Mouse (Mus musculus) gonadal fat pad, adult 2 months (tissue): ENCODE measurements around the gene Cars2. TPM values are rescaled to one million over a fixed set of nuclear protein-coding genes. Genes with fewer than 3 reads are reported as not detected.
"Not testable (repeated sequence)": the region's sequence is repeated elsewhere in the genome, so short reads cannot be mapped to it uniquely, and the experiment has no call there.

Source experiments
- DNase-seq: peaks from one replicate; pipeline ENCODE4 v3.0.0-alpha.2; 2012; ENCODE audit warnings: low read depth
- polyA plus RNA-seq: library from polyadenylated mRNA; depleted of rRNA; stranded (reverse); fragments of >200 nt; gene quantifications from 2 replicates; pipeline ENCODE4 v1.2.3, GENCODE M21; 2012; rRNA removed

Cars2 gene
- polyA plus RNA-seq, result 36.2 and 39.0 TPM in 2 replicates

GRCm38 (mm10) chr8:11550281-11550948, at the start of gene Cars2:
Gene Cars2, minus strand, starts transcription at chr8:11550783.
- DNase-seq, result no peak

DNA sequence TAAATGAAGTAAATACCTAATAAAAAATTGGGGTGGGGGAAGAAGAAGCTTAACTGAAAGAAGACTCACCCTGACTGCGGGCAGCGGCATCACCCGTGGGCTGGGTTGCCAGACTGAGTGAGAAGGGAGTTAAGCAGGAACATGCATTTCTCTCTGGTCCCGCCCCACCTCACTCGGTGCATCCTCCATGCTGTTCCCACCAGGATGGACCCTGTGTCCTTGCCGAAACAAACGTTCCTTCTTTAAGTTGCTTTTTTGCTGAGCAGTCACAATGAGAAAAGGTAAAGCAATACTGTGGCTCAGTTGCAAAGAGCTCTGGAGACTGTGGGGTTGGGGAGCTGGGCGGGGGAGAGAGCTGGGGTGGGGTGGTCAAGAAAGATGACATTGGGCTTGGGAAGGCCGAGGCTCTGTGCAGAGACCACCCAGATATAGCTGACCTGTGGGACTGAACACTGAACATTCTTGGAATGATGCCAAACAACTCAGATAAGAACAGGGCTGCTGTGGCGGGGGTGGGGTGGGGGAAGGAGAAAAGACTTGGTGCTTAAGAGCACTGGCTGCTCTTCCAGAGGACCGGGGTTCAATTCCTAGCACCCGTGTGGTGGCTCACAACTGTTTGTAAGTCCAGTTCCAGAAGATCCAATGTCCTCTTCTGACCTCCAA, 42.8 kb upstream of the Cars2 start:
- DNase-seq, result no peak

GRCm38 (mm10) chr8:11592296-11592695, 41.7 kb upstream of the Cars2 start:
- no peak for DNase-seq

DNA sequence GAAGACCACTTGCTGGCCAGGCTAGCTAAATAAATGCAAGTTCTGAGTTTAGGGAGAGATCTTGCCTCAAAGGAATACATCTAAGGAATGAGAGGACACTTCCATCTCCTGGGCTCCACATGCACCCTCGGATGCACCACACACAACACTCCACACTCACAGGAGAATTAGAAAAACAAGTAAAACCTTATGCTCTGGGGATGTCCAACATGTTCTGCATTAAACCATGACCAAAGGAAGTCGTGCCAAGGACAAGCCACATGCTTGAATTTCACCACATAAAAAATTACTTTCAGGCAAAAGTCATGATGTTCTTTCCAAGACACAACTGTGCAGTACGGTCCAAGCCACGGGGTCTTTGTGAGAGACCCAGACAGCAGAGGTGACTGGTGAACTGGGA, 41.3 kb upstream of the Cars2 start:
- DNase-seq, result no peak

- DNase-seq, result no peak
Observed at GRCm38 (mm10) chr8:11586374-11586745, 35.8 kb upstream of the Cars2 start.

DNA sequence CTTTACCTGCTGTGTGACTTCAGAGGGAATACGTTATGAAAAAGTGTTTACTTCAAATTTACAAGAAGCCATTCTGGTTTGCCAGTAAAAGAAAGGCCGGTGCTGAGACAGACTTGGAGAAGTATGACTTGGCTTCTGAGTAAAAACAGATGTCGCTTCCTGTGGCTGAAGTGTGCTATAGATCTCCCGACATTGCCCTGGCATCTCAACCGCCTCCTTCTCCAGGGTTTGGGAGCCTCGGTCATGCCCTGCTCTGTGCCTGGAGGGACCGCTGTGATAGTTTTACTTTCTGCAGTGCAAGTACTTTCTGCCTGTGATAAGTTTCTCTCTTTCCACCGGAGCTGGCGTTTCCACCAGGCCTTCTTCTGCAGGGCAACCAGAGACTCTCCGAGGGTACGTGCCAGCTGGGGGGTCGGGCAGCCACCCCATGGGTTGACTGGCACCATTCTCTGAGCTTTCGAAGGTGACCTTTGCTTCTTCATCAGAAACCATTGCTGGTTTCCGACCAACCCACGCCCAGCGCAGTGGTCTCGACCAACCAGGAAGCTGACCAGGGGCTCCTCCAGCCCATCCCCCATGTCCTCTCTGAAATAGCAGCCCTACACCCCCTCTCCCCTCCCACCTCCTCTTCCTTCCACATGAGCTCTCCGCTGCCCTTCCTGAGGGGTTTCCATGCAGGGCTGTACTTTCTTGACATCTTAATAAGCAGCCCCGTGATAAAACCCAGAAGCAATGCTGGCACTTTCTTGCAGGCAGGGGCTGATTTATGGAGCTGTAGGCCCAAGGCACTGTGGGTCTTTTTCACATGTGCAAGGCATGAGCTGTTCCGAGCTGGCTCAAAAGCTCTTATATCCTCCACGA, 35.2 kb upstream of the Cars2 start:
- DNase-seq, result no peak

GRCm38 (mm10) chr8:11575604-11576384, 25.2 kb upstream of the Cars2 start:
- no peak for DNase-seq

- DNase-seq, result no peak
Observed at GRCm38 (mm10) chr8:11574911-11575603, 24.5 kb upstream of the Cars2 start.

DNA sequence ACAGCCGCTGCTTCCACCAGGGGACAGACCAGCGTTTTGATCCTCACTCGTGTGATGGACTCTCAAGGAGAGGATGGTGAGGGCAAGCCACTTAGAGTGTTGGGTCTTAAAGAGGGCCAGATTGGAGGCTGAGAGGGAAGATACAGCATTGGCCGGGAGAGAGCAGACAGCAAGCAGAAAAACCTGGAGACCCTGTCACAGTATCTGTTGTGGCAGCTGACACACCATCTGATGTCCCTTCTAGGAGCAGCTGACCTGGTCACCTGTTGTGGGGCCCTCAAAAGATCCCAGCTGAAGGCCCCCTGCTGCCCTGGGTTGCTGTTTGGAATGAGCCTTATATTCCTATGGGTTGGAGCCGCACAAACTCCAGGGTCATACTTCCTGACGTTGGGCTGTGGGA, 21.8 kb upstream of the Cars2 start:
- no peak for DNase-seq

GRCm38 (mm10) chr8:11571950-11572349, 21.4 kb upstream of the Cars2 start:
- no peak for DNase-seq

DNA sequence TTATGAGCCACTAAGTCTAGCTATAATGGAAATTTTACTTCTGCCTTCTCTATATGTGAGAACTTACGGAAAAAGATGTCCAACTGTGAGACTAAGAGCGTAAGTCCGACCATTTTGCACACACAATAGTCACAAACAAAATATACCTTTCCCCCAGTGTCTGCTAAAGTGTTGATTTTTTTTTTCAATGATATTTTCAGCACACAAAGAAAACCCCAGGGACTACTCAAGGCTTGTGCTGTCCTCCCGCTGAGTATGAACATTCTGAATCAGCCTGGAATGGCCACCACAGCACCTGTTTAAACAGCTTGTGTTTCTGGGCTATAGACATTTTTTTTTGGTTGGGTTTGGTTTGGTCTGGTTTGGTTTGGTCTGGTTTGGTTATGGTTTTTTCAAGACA, 20.2 kb upstream of the Cars2 start:
- no peak for DNase-seq

DNA sequence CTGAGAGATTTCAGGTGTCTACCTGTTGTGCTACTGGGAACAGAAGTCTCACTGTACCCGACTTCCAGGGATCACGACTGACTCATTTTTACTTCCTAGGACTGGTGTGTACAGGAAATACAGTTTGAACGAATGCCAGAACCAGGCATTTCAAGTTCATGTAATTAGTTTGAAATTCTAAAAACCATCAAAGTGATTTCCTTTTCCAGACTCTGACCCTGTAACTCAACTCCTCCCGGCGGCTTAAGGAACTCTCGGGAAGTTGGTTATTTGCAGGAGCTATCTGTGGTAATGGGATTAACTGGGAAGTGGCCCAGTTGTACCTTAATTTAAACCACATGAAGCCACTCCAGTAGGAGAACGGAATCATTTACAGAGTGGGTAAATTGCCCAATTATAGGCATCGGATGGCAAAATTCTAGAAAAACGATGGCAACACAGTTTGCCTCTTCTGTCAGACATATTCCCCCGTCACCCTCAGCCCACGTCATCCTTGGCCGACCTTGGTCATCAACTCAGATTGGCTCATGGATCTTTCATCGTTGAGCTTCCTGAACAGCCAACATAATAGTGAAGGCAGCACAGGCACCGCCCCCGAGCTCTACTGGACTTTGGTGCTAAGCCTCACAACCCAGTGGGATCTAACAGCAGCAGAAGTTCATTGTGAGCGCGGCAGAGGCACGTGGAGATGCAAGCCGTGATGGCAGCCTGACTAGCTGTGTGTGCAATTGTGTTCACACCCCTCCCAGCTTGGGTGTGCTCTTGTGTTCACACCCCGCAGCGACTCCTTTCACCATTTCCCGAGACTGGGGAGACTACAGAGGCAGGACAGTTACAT, 18.9 kb upstream of the Cars2 start:
- DNase-seq, result no peak

- not testable (repeated sequence) for DNase-seq
Observed at GRCm38 (mm10) chr8:11568193-11568592, 17.6 kb upstream of the Cars2 start.

DNA sequence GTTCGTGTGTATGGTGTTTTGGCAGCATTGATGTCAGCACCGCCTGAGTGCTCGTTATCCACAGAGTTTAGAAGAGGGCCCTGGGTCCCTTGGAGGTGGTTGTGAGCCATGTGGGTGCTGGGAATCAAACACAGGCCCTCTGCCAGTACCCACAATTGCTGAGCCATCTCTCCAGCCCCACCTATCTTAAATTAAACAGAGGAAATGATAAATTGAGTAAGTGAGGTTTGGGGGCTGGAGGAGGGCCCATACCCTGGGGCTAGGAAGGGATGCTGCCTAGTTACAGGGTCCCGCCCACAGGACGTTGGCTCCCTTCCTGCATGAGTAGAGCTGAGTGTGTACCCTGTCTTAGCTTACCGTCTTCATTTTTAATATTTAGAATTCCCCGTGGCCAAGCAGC, 14.1 kb upstream of the Cars2 start:
- DNase-seq, result no peak

GRCm38 (mm10) chr8:11564236-11564635, 13.7 kb upstream of the Cars2 start:
- no peak for DNase-seq

DNA sequence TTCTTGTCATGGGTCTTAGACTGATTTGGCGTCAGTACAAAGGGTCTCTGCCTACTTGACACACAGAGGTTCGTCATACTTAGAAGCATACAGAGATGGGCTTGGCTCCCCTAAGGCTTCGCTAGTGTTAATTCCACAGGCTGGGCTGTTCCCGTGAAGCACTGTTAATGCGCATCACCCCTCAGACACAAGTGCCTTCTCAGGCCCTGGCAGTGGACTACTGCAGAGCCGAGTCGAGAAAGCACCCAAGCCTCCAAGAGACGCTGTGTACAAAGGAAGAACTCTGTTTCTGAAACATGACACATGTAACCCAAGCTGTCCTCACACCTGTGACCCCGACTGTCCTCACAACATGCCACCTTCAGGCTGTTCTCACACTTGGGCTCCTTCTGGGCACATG, 9.6 kb upstream of the Cars2 start:
- no peak for DNase-seq

DNA sequence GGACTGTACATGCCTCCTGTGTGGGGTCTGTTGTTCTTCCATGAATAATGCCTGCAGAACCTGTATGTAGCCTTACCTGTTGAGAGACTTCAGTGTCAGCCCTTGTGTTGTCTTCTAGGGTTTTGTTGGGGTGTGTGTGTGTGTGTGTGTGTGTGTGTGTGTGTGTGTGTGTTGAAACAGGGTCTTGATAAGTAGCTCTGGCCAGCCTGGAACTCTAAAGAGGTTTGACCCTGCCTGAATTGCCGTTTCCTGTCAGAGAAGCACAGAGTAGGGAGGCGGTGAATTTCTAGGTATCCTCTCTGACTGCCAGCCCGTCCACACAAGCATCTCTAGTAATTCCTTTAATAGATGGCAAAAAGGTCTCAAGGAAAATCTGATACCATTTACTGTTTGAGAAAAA, 8.9 kb upstream of the Cars2 start:
- DNase-seq, result no peak

DNA sequence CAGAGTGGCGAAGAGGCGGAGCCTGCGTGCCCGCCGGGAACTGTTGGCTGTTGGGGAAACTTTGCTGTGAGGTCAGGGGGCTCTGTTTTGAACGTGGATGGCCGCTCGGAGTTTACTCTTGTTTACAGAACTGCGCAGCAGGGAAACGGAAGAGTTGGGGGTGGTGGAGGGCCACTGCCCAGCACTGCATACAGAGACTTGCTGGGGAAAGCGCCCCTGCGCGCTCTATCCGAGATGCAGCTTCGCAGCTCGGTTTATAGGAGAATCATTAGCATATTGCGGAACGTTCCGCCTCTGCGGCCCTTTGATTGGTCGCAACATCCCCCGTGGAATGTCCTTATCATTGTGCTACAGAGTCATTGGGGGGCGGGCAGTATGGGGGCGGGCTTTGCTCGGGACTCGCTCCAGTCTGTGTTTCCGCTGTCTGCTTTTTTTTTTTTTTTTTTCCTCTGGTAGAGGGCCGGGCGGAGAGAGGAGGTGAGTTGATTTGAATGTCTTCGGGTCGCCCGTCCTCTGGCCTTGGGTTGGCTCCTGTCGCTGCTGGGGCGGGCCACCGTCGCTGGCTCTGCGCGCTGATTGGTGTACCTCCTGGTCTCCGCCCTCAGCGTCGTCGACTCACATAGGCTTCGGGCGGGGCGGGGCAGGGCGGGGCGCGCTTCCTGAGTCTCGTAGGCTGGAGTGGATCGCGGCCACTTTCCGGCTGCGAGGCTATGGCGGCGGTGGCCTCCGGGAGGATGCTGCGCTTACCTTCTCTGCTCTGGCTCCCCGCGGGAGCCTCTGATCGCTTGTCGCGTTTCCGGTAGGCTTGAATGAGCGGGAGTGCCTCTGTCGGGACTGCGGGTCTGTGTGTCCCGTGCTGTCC, 7.4 kb upstream of the Cars2 start:
- DNase-seq, result peak; percentile 86

DNA sequence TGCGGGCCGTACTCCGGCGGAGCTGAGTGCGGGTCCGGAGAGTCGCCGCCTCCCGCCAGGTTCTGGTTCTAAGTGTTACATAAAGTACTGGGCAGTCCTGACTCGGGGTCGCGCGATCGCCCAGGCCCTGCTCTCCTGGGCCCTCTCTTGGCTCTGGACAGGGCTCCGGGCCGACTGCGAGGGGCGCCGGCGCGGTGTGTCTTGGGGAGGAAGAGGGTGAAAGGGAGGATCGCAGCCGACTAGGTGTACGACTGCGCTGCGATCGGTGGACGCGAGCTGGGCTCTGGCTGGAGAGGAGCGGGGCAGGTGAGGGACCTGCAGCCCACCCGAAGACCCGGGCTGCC, 6.8 kb upstream of the Cars2 start:
- no peak for DNase-seq
